Mouse (Mus musculus) heart, postnatal 10 days (tissue): ENCODE results near the gene Selenok. TPM values are rescaled to one million over a fixed set of nuclear protein-coding genes. Genes with fewer than 3 reads are reported as not detected.

ENCODE experiments used
- microRNA-seq, 2 experiments: library from miRNA; unstranded; fragments of <30 nt; microRNA quantifications; one replicate each; pipeline ENCODE4 v1.2.0; 2022
- total RNA-seq, 2 experiments: library from RNA; stranded (reverse); gene quantifications; 2 replicates each; pipeline ENCODE4 v1.2.3; 2021

Selenok gene
- total RNA-seq, 2 experiments from 2014 or later: 78.0 to 79.3 TPM

Small RNA genes within 50 kb of the gene (microRNA-seq; reads per million reads assigned to microRNA genes)
- 0.24 to 1.0 reads per million in 2 experiments for gene Mir6947

Other genes starting within 250 kb of the Selenok start
- under 1 TPM; 0.41 to 0.52 TPM for gene Cacna2d3, start 246.4 kb upstream of the Selenok start, total RNA-seq
- gene Actr8, start 10.0 kb downstream of the Selenok start, total RNA-seq: 10 to 100 TPM; 36.6 to 37.7 TPM
- gene Il17rb, start 40.6 kb downstream of the Selenok start, total RNA-seq: under 1 TPM; 0.35 to 0.41 TPM
- gene Chdh, start 40.7 kb downstream of the Selenok start, total RNA-seq: 1 to 10 TPM in 1 of 2 experiments, under 1 TPM in 1; 0.35 to 1.2 TPM